Mouse (Mus musculus): ENCODE data around the gene Rc3h2. TPM values are rescaled to one million over a fixed set of nuclear protein-coding genes. Genes with fewer than 3 reads are reported as not detected.

Gene Rc3h2
- total RNA-seq, 2 experiments from 2014 or later = 52.1 to 64.7 TPM

DNA sequence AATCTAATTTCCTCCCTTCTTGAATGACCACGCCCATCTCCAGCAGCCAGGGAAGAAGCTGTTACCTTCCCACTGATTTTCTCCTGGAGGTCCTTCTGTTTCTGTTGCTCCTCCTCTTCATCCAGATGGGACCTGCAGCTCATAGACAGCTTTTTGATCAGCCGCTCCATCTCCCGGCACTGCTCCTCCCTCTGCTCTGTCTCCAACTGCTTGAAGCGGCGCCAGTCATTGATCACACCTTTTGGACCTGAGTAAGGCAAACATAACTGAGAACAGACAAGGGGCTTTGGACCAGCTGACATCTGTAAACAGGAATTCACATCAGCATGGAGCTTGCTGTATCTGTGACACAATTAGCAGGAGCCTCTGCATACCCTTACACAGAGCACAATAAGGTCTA is 67.1 kb downstream of the Rc3h2 start:
- no peak for ATAC-seq (replicated peaks; ENCODE audit: low FRiP score, poor library complexity, severe bottlenecking)

DNA sequence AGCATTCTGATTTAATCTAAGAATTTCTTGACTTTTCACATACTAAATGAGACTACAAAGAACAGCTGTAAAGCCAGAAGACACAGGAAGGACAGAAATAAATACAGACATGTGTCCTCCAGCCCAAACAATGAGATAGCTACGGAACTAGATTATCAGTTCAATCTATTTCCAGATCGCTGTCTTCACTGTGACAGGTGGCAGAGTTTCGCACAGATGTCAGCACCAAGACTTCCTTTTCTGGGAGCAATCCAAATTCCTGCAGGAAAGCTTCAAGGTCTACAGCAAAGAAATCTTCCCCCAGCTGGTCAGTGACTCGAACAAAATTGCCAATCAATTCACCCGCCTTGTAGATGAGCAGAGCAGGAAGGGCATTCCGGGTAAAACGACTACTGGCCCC is 71.0 kb downstream of the Rc3h2 start:
- no peak for ATAC-seq (replicated peaks; ENCODE audit: low FRiP score, poor library complexity, severe bottlenecking)

- no peak; the same call in 1 of the 2 replicates for ATAC-seq (replicated peaks; ENCODE audit: low FRiP score, poor library complexity, severe bottlenecking)
Observed at GRCm38 (mm10) chr2:37338497-37339187, 84.1 kb downstream of the Rc3h2 start.

DNA sequence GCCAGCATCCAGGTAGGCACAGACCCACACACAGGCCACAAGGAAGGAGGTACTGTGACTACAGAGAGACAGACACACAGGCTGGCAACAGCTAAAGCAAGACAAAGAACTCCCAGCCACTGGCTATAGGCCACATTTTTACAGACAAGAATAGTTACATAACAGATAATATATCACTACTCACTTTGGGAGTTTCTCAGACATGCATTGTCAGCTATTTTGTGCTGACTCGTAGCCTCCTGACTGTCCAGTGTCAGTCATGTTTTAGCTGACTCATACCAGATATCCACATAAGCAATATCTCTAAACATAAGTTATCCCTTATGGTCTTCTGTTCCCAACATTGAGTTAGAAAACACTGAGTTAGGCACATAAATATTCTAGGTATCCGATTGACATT is 89.4 kb downstream of the Rc3h2 start:
- no peak for ATAC-seq (replicated peaks; ENCODE audit: low FRiP score, poor library complexity, severe bottlenecking)

DNA sequence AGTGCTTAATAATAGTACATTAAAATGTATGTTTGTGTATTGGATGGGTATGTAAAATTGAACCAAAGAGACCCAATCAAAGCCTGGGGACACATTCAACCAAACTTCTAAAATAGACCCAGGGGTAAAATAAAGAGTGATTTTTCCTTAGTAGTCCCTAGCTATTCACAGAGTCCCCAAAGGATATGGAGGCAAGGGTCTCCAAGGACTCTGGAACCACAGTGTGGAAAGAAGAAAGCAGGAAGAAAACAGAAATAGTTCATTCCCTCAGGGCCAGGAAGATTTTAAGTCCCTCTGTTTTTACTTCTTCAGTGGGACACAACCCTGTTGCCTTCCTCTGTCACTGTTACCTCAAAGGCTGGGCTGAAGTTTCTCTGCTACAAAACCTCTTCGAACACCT is 96.5 kb downstream of the Rc3h2 start, which contains the start of gene Olfr368:
Gene Olfr368 (plus strand): TSS at position 301 of the 400 bp plus-strand sequence.
- ATAC-seq (replicated peaks; ENCODE audit: low FRiP score, poor library complexity, severe bottlenecking) = no peak

Other genes with a start within 250 kb of the Rc3h2 start
- not detected in 2 replicates for gene Olfr365, start 234.7 kb downstream of the Rc3h2 start, total RNA-seq (2015; ENCODE audit: low replicate concordance)
- not detected in 2 replicates for gene Olfr365, start 234.7 kb downstream of the Rc3h2 start, total RNA-seq (2017; ENCODE audit: low replicate concordance)
- gene Olfr366, start 211.3 kb downstream of the Rc3h2 start, total RNA-seq (2015; ENCODE audit: low replicate concordance) = not detected in 2 replicates
- gene Olfr366, start 211.3 kb downstream of the Rc3h2 start, total RNA-seq (2017; ENCODE audit: low replicate concordance) = not detected in 2 replicates
- gene Olfr368, start 96.4 kb downstream of the Rc3h2 start, total RNA-seq (2015; ENCODE audit: low replicate concordance) = not detected in 2 replicates
- gene Olfr368, start 96.4 kb downstream of the Rc3h2 start, total RNA-seq (2017; ENCODE audit: low replicate concordance) = not detected in 2 replicates
- gene Pdcl, start 63.6 kb downstream of the Rc3h2 start, total RNA-seq (2015; ENCODE audit: low replicate concordance) = 9.0 and 19.4 TPM in 2 replicates
- gene Pdcl, start 63.6 kb downstream of the Rc3h2 start, total RNA-seq (2017; ENCODE audit: low replicate concordance) = 19.6 and 24.3 TPM in 2 replicates
- gene Zbtb26, start 20.2 kb upstream of the Rc3h2 start, total RNA-seq (2015; ENCODE audit: low replicate concordance) = 1.2 and 3.1 TPM in 2 replicates
- 3.5 and 5.9 TPM in 2 replicates for gene Zbtb26, start 20.2 kb upstream of the Rc3h2 start, total RNA-seq (2017; ENCODE audit: low replicate concordance)
- gene Zbtb6, start 20.3 kb upstream of the Rc3h2 start, total RNA-seq (2015; ENCODE audit: low replicate concordance) = 3.3 and 7.5 TPM in 2 replicates
- 8.5 and 10.0 TPM in 2 replicates for gene Zbtb6, start 20.3 kb upstream of the Rc3h2 start, total RNA-seq (2017; ENCODE audit: low replicate concordance)
- gene Rabgap1, start 20.4 kb upstream of the Rc3h2 start, total RNA-seq (2015; ENCODE audit: low replicate concordance) = 8.3 and 19.9 TPM in 2 replicates
- gene Rabgap1, start 20.4 kb upstream of the Rc3h2 start, total RNA-seq (2017; ENCODE audit: low replicate concordance) = 6.2 and 12.5 TPM in 2 replicates
- 0.58 TPM in 1 of 2 replicates, not detected in the other for gene Gpr21, start 93.4 kb upstream of the Rc3h2 start, total RNA-seq (2015; ENCODE audit: low replicate concordance)
- 0.17 TPM in 1 of 2 replicates, not detected in the other for gene Gpr21, start 93.4 kb upstream of the Rc3h2 start, total RNA-seq (2017; ENCODE audit: low replicate concordance)